ENCODE assay signal across 8 mouse cellular contexts in the genomic region with DNA sequence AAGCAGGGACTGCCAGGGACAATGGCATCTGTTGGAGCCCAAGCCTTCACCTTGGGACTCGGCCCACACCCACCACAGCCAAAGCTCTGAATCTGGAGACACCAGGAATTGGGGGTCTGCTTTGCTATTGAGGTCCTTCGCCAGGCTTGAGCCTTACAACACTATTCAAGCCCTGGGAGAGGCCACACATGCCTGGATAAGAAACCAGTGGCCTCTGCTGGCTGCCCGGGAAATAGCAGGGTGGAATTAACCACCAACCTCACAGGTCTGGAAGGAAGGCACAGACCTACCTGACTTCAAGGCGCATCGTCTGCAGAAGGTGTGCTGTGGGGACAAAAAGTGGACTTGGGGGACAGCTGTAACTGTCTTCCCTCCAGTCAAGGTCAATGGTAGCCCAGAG. TPM values are rescaled to one million over a fixed set of nuclear protein-coding genes. Genes with fewer than 3 reads are reported as not detected.
DNase-seq lines count a peak whose midpoint lies in the region; ATAC-seq lines count a peak whose summit lies in the region.

No protein-coding gene starts in this region.

- H3K9ac ChIP-seq in embryonic facial prominence, embryonic 14.5 days (ENCODE audit: low read depth, low read length), result no peak overlapping the region
- 0 out of 2 replicates have a peak overlapping the region, but pooled peaks have one; percentile 9 for H3K9ac ChIP-seq in hindbrain, embryonic 13.5 days
- no peak overlapping the region for H3K9ac ChIP-seq in stomach, embryonic 15.5 days

- peak; percentile 66 for DNase-seq in adrenal gland, adult 2 months
- no peak for DNase-seq in adrenal gland, adult 8-10 months
- peak; percentile 67 for DNase-seq in ZHBTc4 (ENCODE audit: low read depth, low spot score)
- peak; percentile 62 for DNase-seq in embryonic facial prominence, embryonic 14.5 days (ENCODE audit: low spot score)
- DNase-seq in layer of hippocampus, adult 9-11 months, result peak; percentile 63
- DNase-seq in lung, postnatal 4 days, result peak; percentile 65 to 75

- 55% methylated on average over 5 of the region's 5 CpGs for WGBS in embryonic facial prominence, embryonic 14.5 days
- whole genome bisulfite sequencing in hindbrain, embryonic 13.5 days, result 57% methylated on average over 5 of the region's 5 CpGs
- 52% methylated on average over 5 of the region's 5 CpGs for WGBS in stomach, embryonic 15.5 days

- H3K9me3 ChIP-seq in embryonic facial prominence, embryonic 14.5 days (ENCODE audit: control insufficient read depth, low read length), result no peaks in the 10 kb centered on the region
- H3K9me3 ChIP-seq in hindbrain, embryonic 13.5 days, result no peaks in the 10 kb centered on the region
- H3K9me3 ChIP-seq in stomach, embryonic 15.5 days, result no peaks in the 10 kb centered on the region

- ATAC-seq in embryonic facial prominence, embryonic 14.5 days (ENCODE audit: low read depth), result peak; percentile 50; the same call in 1 of the 2 replicates
- peak; percentile 49; the same call in 1 of the 2 replicates for ATAC-seq in hindbrain, embryonic 13.5 days (ENCODE audit: low FRiP score)
- ATAC-seq in stomach, embryonic 15.5 days (ENCODE audit: insufficient read depth, low FRiP score, low read depth), result 0 out of 2 replicates have a peak, but pooled peaks have one; percentile 1

- no peak overlapping the region for H3K4me3 ChIP-seq in embryonic facial prominence, embryonic 14.5 days (ENCODE audit: low read depth, low read length)
- no peak overlapping the region for H3K4me3 ChIP-seq in hindbrain, embryonic 13.5 days
- H3K4me3 ChIP-seq in stomach, embryonic 15.5 days (replicated peaks), result no peak overlapping the region

- H3K27ac ChIP-seq in embryonic facial prominence, embryonic 14.5 days (replicated peaks; ENCODE audit: low read depth, low read length), result no peak overlapping the region
- H3K27ac ChIP-seq in hindbrain, embryonic 13.5 days, result no peak overlapping the region
- H3K27ac ChIP-seq in stomach, embryonic 15.5 days, result no peak overlapping the region

- H3K4me1 ChIP-seq in embryonic facial prominence, embryonic 14.5 days (ENCODE audit: control insufficient read depth, insufficient read depth, low read length), result no peaks in the 10 kb centered on the region
- 0 out of 2 replicates have a peak, but pooled peaks cover 3% of the 10 kb centered on the region for H3K4me1 ChIP-seq in hindbrain, embryonic 13.5 days (replicated peaks)
- H3K4me1 ChIP-seq in stomach, embryonic 15.5 days, result no peaks in the 10 kb centered on the region

- H3K27me3 ChIP-seq in embryonic facial prominence, embryonic 14.5 days (replicated peaks; ENCODE audit: control insufficient read depth, insufficient read depth, low read length), result no peaks in the 10 kb centered on the region
- no peaks in the 10 kb centered on the region for H3K27me3 ChIP-seq in hindbrain, embryonic 13.5 days
- H3K27me3 ChIP-seq in stomach, embryonic 15.5 days (replicated peaks), result no peaks in the 10 kb centered on the region

- 0 out of 2 replicates have a peak overlapping the region, but pooled peaks have one; percentile 12 for H3K4me2 ChIP-seq in embryonic facial prominence, embryonic 14.5 days (ENCODE audit: low read depth, low read length)
- no peak overlapping the region for H3K4me2 ChIP-seq in hindbrain, embryonic 13.5 days
- H3K4me2 ChIP-seq in stomach, embryonic 15.5 days, result no peak overlapping the region; the same call in 1 of the 2 replicates

- H3K36me3 ChIP-seq in embryonic facial prominence, embryonic 14.5 days (ENCODE audit: control insufficient read depth, insufficient read depth, low read length), result peaks cover 97% of the 10 kb centered on the region
- H3K36me3 ChIP-seq in hindbrain, embryonic 13.5 days, result peaks cover 92% of the 10 kb centered on the region
- H3K36me3 ChIP-seq in stomach, embryonic 15.5 days, result peaks cover 67% of the 10 kb centered on the region

RNA-seq across cellular contexts. Expression of gene Traf7, which starts 14.1 kb away (rescaled TPM):
- total RNA-seq in adrenal gland, adult 2 months (2021), result 100 to 1,000 TPM in 1 of 2 experiments, 10 to 100 TPM in 1; 91.4 to 105 TPM
- polyA plus RNA-seq in adrenal gland, adult 2 months (2012; rRNA removed), result 152 and 167 TPM in 2 replicates
- total RNA-seq in adrenal gland, adult 8-10 months (2022), result 100 to 1,000 TPM in 3 of 4 experiments, 10 to 100 TPM in 1; 92.1 to 189 (median 132) TPM
- polyA plus RNA-seq in embryonic facial prominence, embryonic 14.5 days (2014; fragmentation: Nextera tagmentation; extraction: Ambion mirVana), result 78.9 and 86.3 TPM in 2 replicates
- polyA plus RNA-seq in hindbrain, embryonic 13.5 days (2015; fragmentation: Nextera tagmentation; extraction: Ambion mirVana), result 86.0 and 89.9 TPM in 2 replicates
- polyA plus RNA-seq in stomach, embryonic 15.5 days (2015; fragmentation: Nextera tagmentation; extraction: Ambion mirVana), result 82.7 and 84.2 TPM in 2 replicates

RNA-seq across cellular contexts. Expression of gene Rab26, which starts 20.4 kb away (rescaled TPM):
- total RNA-seq in adrenal gland, adult 2 months (2021), result 1 to 10 TPM in 1 of 2 experiments, under 1 TPM in 1; 0.98 to 1.8 TPM
- polyA plus RNA-seq in adrenal gland, adult 2 months (2012; rRNA removed), result 0.65 and 1.1 TPM in 2 replicates
- total RNA-seq in adrenal gland, adult 8-10 months (2022), result 1 to 10 TPM in 3 of 4 experiments, under 1 TPM in 1; 0.81 to 3.5 (median 2.4) TPM
- polyA plus RNA-seq in embryonic facial prominence, embryonic 14.5 days (2014; fragmentation: Nextera tagmentation; extraction: Ambion mirVana), result 2.8 and 2.9 TPM in 2 replicates
- polyA plus RNA-seq in hindbrain, embryonic 13.5 days (2015; fragmentation: Nextera tagmentation; extraction: Ambion mirVana), result 2.8 and 3.1 TPM in 2 replicates
- 8.3 and 11.6 TPM in 2 replicates for polyA plus RNA-seq in stomach, embryonic 15.5 days (2015; fragmentation: Nextera tagmentation; extraction: Ambion mirVana)

RNA-seq across cellular contexts. Expression of gene Caskin1, which starts 25.2 kb away (rescaled TPM):
- 10 to 100 TPM; 19.4 to 28.7 TPM for total RNA-seq in adrenal gland, adult 2 months (2021)
- 47.0 and 47.7 TPM in 2 replicates for polyA plus RNA-seq in adrenal gland, adult 2 months (2012; rRNA removed)
- 10 to 100 TPM; 49.1 to 61.2 (median 53.8) TPM for total RNA-seq in adrenal gland, adult 8-10 months (2022)
- polyA plus RNA-seq in embryonic facial prominence, embryonic 14.5 days (2014; fragmentation: Nextera tagmentation; extraction: Ambion mirVana), result 2.9 and 3.7 TPM in 2 replicates
- 32.8 and 34.3 TPM in 2 replicates for polyA plus RNA-seq in hindbrain, embryonic 13.5 days (2015; fragmentation: Nextera tagmentation; extraction: Ambion mirVana)
- polyA plus RNA-seq in stomach, embryonic 15.5 days (2015; fragmentation: Nextera tagmentation; extraction: Ambion mirVana), result 2.6 and 3.0 TPM in 2 replicates

RNA-seq across cellular contexts. Expression of gene Mlst8, which starts 34.7 kb away (rescaled TPM):
- 10 to 100 TPM; 25.6 to 26.0 TPM for total RNA-seq in adrenal gland, adult 2 months (2021)
- polyA plus RNA-seq in adrenal gland, adult 2 months (2012; rRNA removed), result 44.5 and 61.7 TPM in 2 replicates
- total RNA-seq in adrenal gland, adult 8-10 months (2022), result 10 to 100 TPM; 24.3 to 37.6 (median 32.2) TPM
- 21.7 and 23.7 TPM in 2 replicates for polyA plus RNA-seq in embryonic facial prominence, embryonic 14.5 days (2014; fragmentation: Nextera tagmentation; extraction: Ambion mirVana)
- polyA plus RNA-seq in hindbrain, embryonic 13.5 days (2015; fragmentation: Nextera tagmentation; extraction: Ambion mirVana), result 35.5 and 36.1 TPM in 2 replicates
- polyA plus RNA-seq in stomach, embryonic 15.5 days (2015; fragmentation: Nextera tagmentation; extraction: Ambion mirVana), result 25.0 and 30.5 TPM in 2 replicates

RNA-seq across cellular contexts. Expression of gene Pkd1, which starts 36.0 kb away (rescaled TPM):
- total RNA-seq in adrenal gland, adult 2 months (2021), result 10 to 100 TPM; 34.3 to 40.5 TPM
- 73.2 and 73.3 TPM in 2 replicates for polyA plus RNA-seq in adrenal gland, adult 2 months (2012; rRNA removed)
- 10 to 100 TPM; 58.5 to 88.8 (median 71.0) TPM for total RNA-seq in adrenal gland, adult 8-10 months (2022)
- 37.9 and 40.1 TPM in 2 replicates for polyA plus RNA-seq in embryonic facial prominence, embryonic 14.5 days (2014; fragmentation: Nextera tagmentation; extraction: Ambion mirVana)
- polyA plus RNA-seq in hindbrain, embryonic 13.5 days (2015; fragmentation: Nextera tagmentation; extraction: Ambion mirVana), result 20.1 and 21.6 TPM in 2 replicates
- 27.3 and 29.0 TPM in 2 replicates for polyA plus RNA-seq in stomach, embryonic 15.5 days (2015; fragmentation: Nextera tagmentation; extraction: Ambion mirVana)
